Mouse (Mus musculus) layer of hippocampus, adult 2 months (tissue): ENCODE measurements at regions not wholly inside any gene's neighbourhood (a gene's known extent, or its start where the extent isn't known, plus 50 kb on each side); places are given as distances from the start of the nearest gene placed in this dataset.

Experiments used
- DNase-seq, 2 experiments: peaks; one replicate each; pipeline ENCODE4 v3.0.0; 2022; ENCODE audit warnings: low spot score in 2 of 2
- H3K27ac ChIP-seq: fragments of 200-600 bp; 2 replicates; pipeline ENCODE4 v1.8.1; 2022
- H3K4me3 ChIP-seq: fragments of 200-600 bp; 2 replicates; pipeline ENCODE4 v1.8.1; 2022; ENCODE audit warnings: mild to moderate bottlenecking
- CTCF ChIP-seq: fragments of 200-600 bp; conservative IDR thresholded peaks from 2 replicates; pipeline ENCODE4 v1.8.1; 2022; ENCODE audit warnings: antibody characterized with exemption, mild to moderate bottlenecking, moderate library complexity

- DNase-seq: no peak
- H3K4me3 ChIP-seq: no peak overlapping the region
- no peak for TF ChIP-seq CTCF
- H3K27ac ChIP-seq: no peak overlapping the region
Observed at GRCm38 (mm10) chr2:57850058-57850400, 147.7 kb upstream of the Galnt5 start.

- no peak overlapping the region for H3K27ac ChIP-seq
- no peak for TF ChIP-seq CTCF
- DNase-seq: no peak
- no peak overlapping the region for H3K4me3 ChIP-seq
Observed at GRCm38 (mm10) chr2:57856524-57857107, 141.1 kb upstream of the Galnt5 start.

GRCm38 (mm10) chr2:57865289-57865688, 132.4 kb upstream of the Galnt5 start:
- H3K4me3 ChIP-seq: no peak overlapping the region
- peak; percentile 67 for TF ChIP-seq CTCF
- peak; percentile 17 to 26 for DNase-seq

GRCm38 (mm10) chr2:57868046-57868445, 129.6 kb upstream of the Galnt5 start:
- no peak overlapping the region for H3K27ac ChIP-seq
- peak in 1 of 2 experiments; percentile 14 for DNase-seq
- no peak for TF ChIP-seq CTCF
- no peak overlapping the region for H3K4me3 ChIP-seq

More at GRCm38 (mm10) chr2:57865289-57865688, 132.4 kb upstream of the Galnt5 start:
- H3K27ac ChIP-seq: no peak overlapping the region

- no peak for DNase-seq
- TF ChIP-seq CTCF: no peak
- no peak overlapping the region for H3K27ac ChIP-seq
Observed at GRCm38 (mm10) chr2:57900168-57900567, 97.5 kb upstream of the Galnt5 start.

GRCm38 (mm10) chr2:57900580-57901247, 97.0 kb upstream of the Galnt5 start:
- no peak for TF ChIP-seq CTCF
- peak; percentile 38 to 80 for DNase-seq
- no peak overlapping the region for H3K4me3 ChIP-seq
- H3K27ac ChIP-seq: 0 out of 2 replicates have a peak overlapping the region, but pooled peaks have one; percentile 52

More at GRCm38 (mm10) chr2:57900168-57900567, 97.5 kb upstream of the Galnt5 start:
- H3K4me3 ChIP-seq: no peak overlapping the region

GRCm38 (mm10) chr2:57905184-57905583, 92.5 kb upstream of the Galnt5 start:
- H3K27ac ChIP-seq: no peak overlapping the region
- TF ChIP-seq CTCF: no peak
- peak; percentile 19 to 47 for DNase-seq
- H3K4me3 ChIP-seq: no peak overlapping the region

GRCm38 (mm10) chr2:57906939-57907338, 90.7 kb upstream of the Galnt5 start:
- peak; percentile 29 to 31 for DNase-seq
- no peak overlapping the region for H3K4me3 ChIP-seq
- H3K27ac ChIP-seq: peak overlapping the region; percentile 0; the same call in 1 of the 2 replicates
- TF ChIP-seq CTCF: no peak

GRCm38 (mm10) chr2:57909706-57910105, 88.0 kb upstream of the Galnt5 start:
- no peak for TF ChIP-seq CTCF
- Histone ChIP-seq H3K4me3 (no peak overlapping the region), H3K27ac (peak overlapping the region; percentile 79)
- DNase-seq: peak; percentile 46 to 87

- H3K27ac ChIP-seq: no peak overlapping the region
- DNase-seq: no peak
- TF ChIP-seq CTCF: no peak
- no peak overlapping the region for H3K4me3 ChIP-seq
Observed at GRCm38 (mm10) chr2:57916375-57917023, 81.2 kb upstream of the Galnt5 start.

- H3K27ac ChIP-seq: no peak overlapping the region
- no peak for DNase-seq
- no peak for TF ChIP-seq CTCF
- no peak overlapping the region for H3K4me3 ChIP-seq
Observed at GRCm38 (mm10) chr2:57917721-57918120, 80.0 kb upstream of the Galnt5 start.

GRCm38 (mm10) chr2:57919102-57919731, 78.5 kb upstream of the Galnt5 start:
- Histone ChIP-seq H3K27ac (no peak overlapping the region), H3K4me3 (no peak overlapping the region; the same call in 1 of the 2 replicates)
- peak; percentile 93 for TF ChIP-seq CTCF
- DNase-seq: peak; percentile 53 to 61

GRCm38 (mm10) chr2:57934062-57934822, 63.4 kb upstream of the Galnt5 start:
- TF ChIP-seq CTCF: peak; percentile 63
- Histone ChIP-seq H3K4me3 (no peak overlapping the region), H3K27ac (no peak overlapping the region)
- DNase-seq: no peak
